Mouse (Mus musculus) adrenal gland, adult (tissue): ENCODE measurements at regions not wholly inside any gene's neighbourhood (a gene's known extent, or its start where the extent isn't known, plus 50 kb on each side); places are given as distances from the start of the nearest gene placed in this dataset.

ENCODE experiments used
- DNase-seq, 2 experiments: peaks; one replicate each; pipeline ENCODE4 v3.0.0; 2022 to 2023; ENCODE audit warnings: low spot score in 1 of 2; ENCODE audit not compliant: inconsistent age in 2 of 2

DNA sequence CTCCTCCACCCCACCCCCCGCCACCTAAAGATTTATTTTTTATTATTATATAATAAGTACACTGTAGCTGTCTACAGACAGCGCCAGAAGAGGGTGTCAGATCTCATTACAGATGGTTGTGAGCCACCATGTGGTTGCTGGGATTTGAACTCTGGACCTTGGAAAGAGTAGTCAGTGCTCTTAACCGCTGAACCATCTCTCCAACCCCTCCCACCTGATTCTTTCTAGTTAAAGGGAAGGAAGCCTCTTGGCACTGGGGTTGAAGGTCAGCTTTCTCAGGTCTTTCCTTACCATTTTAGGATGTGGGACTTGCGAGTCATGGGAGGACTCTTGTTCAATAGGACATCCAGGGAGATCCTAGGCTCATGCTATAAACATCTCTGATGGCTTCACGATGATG lies 54.7 kb downstream of the Hes1 start:
- no peak for DNase-seq

DNA sequence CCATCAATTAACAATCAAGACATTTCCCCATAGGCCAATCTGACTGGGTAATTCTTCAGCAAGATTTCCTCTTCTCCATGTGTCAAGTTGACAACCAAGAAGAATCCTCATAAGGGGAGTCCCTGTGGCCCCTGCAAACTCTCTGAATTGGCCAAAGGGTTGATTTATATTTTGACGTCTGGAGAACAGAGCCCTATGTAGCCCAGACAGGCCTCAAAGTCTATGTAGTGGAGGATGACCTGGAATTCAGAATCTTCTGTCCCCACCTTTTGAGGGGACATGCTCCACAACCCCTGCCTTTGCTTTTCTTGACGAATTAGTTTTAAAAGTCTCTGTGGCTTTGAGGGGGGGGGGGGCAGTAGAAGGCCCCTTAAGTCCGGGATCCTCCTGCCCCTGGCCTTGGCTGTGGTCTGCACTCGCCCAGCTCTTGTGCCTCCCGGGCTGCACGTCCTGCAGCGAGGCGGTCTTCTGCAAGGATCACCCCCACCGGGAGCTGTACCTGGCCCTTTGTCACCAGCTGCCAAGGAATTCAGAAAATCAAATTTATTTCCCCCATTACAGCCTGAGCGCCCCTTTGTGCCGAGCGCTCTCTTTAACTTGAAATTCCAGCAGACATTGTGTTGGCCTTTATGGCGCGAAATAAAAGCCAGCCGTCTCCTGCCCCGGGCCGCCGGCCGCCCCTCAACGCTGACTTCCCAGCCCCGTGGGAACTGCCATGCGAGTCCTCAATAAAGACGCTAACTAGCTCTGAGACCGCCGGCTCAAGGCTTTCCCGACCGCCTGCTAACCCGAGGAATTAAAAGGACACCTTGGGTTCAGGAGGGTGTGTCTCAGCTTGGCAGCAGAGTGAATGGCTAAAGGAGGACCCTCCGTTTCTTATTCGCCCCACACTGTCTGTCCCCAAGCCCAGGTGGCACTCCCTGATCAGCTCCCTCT lies 56.4 kb downstream of the Hes1 start:
- DNase-seq = no peak

DNA sequence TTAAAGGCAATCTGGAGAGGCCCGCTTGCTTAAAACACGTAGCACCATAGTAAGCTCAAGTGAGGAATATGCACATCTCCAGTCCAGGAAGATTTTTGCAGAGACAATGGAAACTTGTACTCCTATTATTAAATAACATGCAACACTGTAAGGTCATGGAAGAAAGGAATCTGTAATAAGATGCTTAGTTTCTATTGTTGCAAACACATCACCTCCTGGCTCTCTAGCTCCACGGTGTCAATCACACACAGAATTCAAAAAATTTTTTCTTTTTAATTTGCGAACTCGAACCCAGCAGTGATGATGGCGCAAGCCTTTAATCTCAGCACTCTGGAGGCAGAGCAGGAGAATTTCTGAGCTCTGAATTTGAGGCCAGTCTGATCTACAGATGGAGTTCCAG lies 57.4 kb downstream of the Hes1 start:
- no peak for DNase-seq

DNA sequence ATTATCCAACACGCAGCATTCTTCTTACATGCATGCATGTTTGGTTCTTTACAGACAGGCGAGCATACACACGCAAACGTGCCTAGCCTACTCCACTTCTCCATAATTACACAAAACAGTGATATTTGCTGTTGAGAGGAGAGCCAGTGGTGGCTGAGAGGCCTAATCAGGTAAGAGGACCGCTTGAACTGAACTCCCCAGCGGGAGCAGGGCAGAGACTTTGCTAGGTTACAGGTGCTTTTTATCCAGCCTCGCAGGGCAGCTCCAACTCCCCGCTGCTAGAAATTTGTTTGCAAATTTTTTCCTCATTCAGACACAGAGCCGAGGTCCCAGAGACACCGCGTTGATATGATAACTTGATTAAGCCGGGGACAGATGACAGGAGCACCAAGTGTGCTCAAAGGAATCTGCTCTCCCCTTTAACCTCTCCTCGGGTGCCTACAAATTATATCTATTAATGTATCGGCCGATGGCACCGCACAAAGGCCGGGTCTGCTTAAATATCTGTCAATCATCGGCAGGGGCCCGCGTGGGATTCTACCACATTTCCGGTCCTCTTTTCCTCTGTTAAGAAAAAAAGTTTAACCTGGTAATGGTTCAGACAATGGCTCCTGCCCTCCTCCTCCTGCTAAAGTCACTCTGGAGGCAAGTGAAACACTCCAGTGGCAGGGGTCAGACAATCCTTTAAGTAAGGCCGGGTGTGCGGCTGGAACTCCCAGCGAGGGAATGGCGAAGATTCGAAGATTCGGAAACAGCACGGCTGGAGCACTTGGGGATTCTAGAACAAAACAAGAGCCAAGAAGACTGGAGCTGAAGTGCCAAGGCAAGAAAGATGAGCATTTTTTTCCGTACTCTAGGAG lies 58.3 kb downstream of the Hes1 start:
- DNase-seq = no peak

DNA sequence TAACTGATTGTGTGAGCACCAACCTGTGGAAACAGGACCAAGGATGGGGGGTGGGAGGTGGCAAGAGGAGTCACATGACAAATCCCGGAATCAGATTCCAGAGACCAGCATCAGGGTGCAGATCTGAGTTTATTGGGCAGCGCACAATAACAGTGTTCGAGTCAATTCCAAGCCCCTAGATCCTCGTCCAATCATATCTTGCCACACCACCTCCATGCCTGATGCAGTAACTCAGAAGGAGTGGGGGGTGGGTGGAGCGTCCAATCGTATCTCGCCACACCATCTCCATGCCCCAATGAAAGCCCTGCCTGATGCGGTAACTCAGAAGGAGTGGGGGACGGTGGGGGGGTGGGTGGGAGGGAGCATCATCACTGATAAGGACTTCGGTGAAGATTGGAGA lies 62.8 kb downstream of the Hes1 start:
- DNase-seq = no peak

DNA sequence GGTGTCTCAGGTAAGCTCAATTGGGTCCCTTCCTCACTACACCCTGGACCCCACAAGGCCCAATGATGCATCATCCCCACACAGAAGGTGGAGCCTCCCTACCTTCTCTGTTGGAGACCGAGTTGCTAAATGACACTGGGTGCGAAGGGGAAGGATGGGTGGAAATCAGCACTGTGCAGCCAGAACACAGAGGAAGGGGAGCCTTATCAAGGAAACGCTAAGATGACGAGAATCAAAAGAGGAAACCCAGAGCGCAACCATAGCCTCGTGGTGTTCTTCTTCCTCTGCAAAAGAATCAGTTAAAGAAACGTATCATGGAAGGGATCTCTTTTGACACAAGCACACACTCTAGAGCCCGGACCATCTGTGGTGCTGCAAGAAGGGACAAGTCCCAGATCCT lies 64.6 kb downstream of the Hes1 start:
- DNase-seq = no peak

DNA sequence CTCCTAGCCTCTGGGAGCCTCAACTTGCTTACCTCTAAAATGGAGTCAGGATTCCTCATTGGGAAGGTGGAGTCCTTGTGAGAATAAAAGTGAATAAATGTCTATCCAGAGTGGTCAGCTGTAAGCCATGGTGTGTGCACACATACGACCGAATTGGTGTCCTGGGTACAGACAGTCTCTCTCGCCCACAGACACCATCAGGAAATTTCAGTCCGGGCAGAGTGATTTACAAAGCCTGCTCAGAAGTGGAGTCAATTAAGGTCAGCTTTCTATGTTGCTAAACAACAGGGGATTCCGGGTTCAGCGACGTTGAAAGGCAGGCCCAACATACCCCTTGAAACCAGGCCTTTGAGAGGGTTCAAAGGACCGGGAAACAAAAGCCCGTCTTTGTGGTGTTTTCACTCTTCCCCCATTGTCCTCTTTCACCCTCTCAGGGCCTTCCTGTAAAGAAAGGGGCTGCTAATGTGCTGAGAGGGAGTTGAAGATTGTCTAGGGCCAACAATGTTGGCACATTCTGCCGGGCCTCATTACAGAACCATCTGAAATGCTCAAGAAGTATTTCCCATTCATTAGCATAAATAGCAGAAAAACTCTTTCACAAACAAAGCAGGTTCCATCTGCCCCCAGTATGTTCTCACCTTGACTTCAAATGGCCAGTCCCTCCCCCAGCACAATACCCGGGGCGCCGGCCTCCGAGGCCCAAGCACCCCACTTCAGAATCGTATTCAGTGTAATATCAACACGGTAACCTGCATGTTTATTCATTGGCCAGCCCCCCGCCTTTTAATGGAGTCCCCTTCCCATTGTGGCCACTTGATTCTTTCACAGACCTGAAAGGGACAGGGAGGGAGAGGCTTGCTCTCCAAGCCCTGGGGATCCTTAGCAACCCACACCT lies 65.3 kb downstream of the Hes1 start:
- no peak for DNase-seq

DNA sequence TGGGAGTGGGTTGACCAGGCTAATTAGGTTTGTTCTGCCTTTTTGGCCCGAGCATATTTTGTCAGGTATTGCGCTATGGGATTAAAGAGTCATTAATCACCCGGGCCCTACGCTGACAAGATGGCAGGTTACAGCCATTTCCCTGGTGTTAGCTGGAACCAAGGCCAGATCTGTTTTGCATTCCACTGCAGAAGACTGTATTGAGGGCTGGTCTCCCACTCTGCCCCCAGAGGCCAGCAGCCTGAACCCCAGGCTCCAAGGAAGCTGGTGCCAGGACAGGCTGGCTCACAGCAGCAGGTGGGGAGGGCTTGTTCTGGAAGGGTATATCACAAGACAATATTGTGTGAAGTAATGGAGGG lies 65.9 kb downstream of the Hes1 start:
- DNase-seq = no peak

DNA sequence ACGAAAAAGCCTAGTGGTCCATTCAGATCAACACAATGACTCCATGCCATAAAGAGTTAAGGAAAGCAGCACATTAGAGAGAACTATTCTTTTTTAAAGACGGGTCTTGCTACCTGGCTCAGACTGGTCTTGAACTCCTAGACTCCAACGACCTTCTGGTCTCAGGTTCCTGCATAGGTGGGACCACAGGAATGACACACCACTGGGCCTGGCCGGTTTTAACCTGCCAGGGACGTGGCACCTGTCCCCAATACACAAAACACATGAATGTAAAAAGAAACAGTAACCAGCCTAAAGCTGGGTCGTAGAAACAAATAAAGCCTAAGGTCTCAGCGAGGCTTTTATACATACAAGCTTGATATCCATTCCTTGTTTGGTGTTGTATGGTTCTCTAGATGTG lies 67.9 kb downstream of the Hes1 start:
- DNase-seq = no peak

DNA sequence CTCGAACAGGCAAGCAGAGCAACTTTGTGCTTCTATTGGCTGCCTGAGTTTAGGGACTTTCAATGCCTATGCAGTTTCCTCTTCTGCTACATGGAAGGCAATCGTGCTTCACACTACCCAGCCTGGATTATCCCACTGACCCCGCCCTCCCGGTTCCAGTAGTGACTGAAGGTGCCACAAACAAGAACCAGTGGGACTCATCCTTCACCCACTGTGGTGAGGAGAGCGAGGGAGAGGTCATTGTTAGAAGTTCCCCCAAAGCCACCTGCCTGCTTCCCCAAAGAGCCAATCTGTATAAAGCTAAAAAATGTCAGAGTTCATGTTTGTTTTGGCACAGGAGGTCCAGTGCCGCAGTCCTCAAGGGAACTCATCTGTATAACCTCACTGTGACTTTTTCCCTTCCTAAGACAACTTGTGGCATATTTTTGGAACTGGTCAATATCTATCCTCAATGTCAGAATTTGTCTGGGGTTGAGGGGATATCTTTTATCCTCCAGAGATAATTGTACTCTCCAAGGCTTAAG lies 70.5 kb downstream of the Hes1 start:
- DNase-seq = peak in 1 of 2 experiments; percentile 52

DNA sequence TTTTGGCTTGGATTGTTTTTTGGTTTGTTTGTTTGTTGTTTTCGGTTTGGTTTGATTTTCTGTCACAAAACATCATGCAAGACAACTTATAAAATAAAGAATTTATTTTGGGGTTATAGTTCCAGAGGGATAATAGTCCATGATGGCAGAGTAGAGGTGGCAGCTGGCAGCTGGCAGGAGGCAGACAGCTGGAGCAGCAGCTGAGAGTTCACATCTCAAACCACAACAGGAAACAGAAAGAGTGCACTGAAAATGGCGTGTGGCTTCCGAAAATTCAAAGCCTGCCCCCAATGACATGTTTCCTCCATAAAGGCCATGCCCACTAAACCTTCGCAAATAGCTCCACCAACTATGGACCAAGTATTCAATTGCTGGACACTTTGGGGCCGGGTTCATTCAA lies 72.7 kb downstream of the Hes1 start:
- DNase-seq = no peak

DNA sequence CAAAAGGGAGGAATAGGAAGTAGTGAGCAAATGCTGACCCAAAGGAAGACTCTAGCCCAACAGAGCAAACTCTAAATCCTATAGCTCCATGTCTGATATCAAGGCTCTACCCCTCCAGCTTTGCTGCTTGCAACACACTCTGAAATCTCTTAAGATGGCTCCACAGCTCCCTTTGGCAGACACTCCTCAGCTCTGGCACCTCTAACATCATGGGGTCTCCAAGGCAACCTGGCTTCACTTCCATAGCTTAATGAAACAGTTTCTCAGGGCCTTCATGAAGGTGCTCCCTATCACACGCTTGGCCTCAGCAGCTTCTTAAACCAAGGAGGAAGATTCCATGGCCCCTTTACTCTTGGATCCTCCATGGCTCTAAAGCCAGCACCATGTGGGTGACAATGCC lies 73.6 kb downstream of the Hes1 start:
- DNase-seq = no peak

DNA sequence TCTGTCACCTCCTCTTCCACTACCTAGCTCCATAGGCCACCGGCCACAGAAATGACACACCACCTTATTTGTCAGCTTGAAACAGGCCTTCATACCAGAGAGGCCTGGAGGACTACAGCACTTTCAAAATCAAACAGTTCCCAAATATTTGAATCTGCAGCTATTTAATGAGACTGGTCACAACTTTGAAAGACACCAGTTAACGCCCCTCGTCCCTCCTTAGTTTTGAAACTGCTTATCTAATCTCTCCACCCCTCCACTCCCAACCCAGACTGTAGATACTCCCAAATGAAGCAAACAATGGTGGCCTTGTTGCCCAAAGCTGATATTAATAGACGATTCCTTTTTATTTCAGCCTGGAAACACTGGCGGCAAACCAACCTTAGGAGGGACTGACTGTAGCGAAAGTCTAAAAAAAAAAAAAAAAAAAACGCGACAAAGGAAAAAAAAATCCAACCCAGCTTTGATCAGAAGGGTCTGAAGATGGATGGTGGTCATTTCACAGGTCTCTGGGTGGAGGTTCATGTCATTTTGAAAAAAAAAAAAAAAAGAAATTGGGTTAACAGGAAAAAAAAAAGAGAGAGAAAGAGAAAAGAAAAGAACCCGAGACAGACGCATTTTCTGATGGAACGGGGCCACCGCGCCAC lies 80.8 kb downstream of the Hes1 start:
- no peak for DNase-seq

DNA sequence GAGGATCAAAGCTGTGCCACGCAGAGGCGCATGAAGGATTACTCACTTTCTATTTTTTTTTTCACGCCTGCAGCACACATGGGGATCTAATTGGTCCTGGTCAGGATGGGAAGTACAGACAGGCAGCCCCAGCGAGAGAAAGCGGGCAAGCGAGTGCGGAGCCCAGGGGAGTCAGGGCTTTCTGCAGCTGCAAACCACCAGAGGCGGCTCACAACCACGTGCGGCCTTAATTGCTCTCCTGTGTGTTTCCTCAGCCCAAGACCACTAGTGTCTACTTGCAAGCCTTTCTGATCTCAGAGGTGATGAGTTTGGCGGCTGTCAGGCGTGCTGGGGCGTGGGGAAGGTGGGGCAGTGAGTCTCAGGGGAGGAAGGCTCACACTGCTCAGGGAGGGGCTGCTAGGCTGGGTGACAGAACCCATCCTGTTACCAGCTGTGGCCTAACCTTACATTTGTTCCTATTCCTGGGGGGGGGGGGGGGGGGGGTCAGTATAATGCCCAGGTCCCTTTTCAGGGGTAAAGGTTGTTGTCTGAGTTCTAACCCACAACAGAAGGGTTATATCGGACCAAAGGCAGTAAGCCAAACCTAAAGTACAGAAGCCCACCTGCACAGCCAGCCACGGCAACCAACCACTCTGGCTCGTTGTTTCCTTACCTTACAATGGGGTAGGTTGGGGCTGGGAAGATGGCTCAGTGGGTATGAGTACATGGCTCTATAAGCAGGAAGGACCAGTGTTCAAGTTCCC lies 81.5 kb downstream of the Hes1 start:
- DNase-seq = peak; percentile 22 to 50

DNA sequence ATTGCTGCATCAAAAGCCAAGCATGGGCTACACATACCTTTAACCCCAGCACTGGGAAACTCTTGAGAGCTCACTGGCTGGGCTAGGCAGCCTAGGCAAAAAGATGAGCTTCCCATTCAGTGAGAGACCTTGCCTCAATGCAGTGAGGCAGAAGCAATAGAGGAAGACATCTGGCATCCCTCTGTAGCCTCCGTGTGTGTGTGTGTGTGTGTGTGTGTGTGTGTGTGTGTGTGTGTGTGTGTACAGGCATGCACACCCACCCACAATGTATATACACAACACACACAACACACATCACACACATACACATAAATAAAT lies 82.0 kb downstream of the Hes1 start:
- DNase-seq = no peak

DNA sequence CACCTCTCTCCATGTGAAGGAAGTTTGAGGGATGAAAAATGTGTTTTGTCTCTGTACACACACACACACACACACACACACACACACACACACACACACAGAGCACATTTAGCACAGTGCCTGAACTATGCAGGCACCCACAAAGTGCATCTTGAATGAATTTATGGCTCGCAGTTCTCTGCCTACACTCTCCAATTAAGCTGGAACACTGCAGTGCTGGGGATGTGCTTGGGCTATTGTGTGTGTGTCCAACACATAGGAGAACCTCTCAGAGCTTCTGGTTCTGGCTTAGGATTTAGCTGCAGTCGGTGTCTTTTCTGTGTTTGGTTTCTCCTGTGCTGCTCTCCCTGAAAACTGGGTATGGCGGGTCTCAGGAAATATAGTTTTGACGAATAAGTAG lies 83.1 kb downstream of the Hes1 start:
- DNase-seq = no peak

DNA sequence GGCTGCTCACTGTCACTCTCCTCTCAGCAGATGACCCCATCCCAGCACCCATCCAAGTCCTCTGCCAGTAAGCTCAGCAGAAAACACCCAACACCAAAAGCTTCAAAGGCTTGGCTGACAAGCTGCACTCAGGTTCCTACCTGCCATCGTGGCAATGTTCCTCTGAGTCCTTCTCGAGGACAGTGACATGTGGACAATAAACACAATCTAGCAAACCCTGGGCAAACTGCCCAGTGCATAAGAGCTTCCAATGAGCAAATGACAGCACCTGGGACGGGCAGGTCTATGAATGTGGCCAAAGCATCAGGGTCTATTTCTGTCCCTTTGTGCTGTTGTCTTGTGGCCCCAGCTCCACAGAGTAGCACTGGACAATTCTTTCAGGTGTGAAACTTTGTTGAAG lies 86.9 kb downstream of the Hes1 start:
- DNase-seq = no peak

DNA sequence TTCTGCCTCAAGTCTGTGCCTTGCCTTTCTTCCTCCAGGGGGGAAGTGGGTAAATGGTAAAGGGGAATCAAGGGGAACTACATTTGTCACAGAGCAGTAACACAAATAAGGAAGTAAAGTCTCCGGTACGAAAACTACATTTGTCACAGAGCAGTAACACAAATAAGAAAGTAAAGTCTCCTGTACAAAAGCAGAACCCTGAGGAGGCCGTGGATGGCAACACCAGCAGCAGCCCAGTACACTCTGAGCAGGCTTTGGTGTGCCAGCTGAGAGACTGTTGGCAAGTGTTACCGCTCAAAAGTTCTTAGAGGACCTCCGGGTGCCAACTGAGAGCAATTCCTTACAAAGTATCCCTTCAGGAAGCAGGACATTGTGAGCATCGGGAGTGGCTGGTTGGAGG lies 90.9 kb downstream of the Hes1 start:
- DNase-seq = no peak

DNA sequence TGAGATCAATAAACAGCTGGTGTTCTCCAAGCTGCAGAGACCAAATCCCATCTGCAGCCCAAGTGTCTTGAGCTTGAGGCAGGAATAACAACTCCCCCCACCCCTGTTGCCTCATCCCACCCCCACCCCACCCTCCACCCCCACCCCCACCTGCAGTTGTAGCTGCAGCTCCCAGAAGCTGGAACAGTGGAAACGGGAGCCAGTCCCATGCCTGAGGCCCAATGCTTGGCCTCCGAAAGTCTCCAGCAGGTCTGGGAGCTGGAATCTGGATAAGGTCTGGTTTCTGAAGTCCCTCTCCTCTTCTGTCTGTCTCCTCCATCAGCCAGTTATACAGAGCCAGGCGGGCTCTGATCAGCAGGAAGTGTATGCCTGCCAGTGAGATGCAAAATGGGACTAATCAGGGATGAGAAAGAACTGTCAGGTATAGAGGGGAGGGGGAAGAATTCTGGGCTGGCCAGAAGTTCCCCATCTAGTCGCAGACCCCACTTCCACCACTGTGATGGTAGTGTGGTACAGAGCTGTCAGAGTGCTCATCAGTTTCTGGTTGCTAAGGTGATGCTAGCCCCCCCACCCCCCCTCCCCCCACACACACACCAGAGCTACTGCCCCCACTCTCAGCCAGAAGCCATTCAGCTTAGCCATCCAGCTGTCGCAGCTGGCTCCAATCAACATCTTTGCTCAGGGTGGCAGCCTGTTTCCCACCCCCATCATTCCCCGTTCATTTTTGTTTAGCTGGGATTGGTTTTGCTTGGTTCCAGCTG lies 91.5 kb downstream of the Hes1 start:
- no peak for DNase-seq
